Mouse (Mus musculus): ENCODE data around the gene Zfhx3. TPM values are rescaled to one million over a fixed set of nuclear protein-coding genes. Genes with fewer than 3 reads are reported as not detected.

The Zfhx3 gene
- polyA plus RNA-seq, 2 experiments = 0.25 to 0.65 TPM

- H3K4me3 ChIP-seq (ENCODE audit: insufficient read depth in 1 of 2, low read depth in 2 of 2, low read length in 2 of 2) = no peak overlapping the region
- H3K27me3 ChIP-seq (ENCODE audit: control insufficient read depth, insufficient read depth, low read length) = no peaks in the 10 kb centered on the region
- no peak overlapping the region for H3K9ac ChIP-seq (replicated peaks)
- no peaks in the 10 kb centered on the region for H3K9me3 ChIP-seq (ENCODE audit: control insufficient read depth, low read length)
- TF ChIP-seq EP300 (IDR thresholded peaks at IDR 0.05; ENCODE audit: low read depth) = no peak
- no peak for TF ChIP-seq CTCF (IDR thresholded peaks at IDR 0.05; ENCODE audit: low read depth)
- H3K4me2 ChIP-seq (ENCODE audit: low read depth) = no peak overlapping the region
- WGBS (ENCODE audit: insufficient replicate concordance) = 76% methylated on average over 9 of the region's 9 CpGs
- H3K36me3 ChIP-seq (replicated peaks; ENCODE audit: control insufficient read depth, insufficient read depth, low read depth) = no peaks in the 10 kb centered on the region
- no peak overlapping the region for H3K27ac ChIP-seq
- no peak for ATAC-seq (ENCODE audit: insufficient read depth)
- no peak for DNase-seq (ENCODE audit: low read depth in 3 of 3, low spot score in 3 of 3)
- H3K4me1 ChIP-seq (replicated peaks; ENCODE audit: control insufficient read depth in 2 of 2, insufficient read depth in 2 of 2, low read length in 1 of 2) = 0 out of 4 replicates have a peak, but pooled peaks cover 0 to 3% of the 10 kb centered on the region in 2 experiments
These were observed 420.0 kb downstream of the Zfhx3 start for GRCm38 (mm10) chr8:108362421-108362820.

- no peak for ATAC-seq (ENCODE audit: insufficient read depth)
- 7% methylated on average over 5 of the region's 5 CpGs for WGBS (ENCODE audit: insufficient replicate concordance)
- Histone ChIP-seq H3K4me3 (ENCODE audit: insufficient read depth in 1 of 2, low read depth in 2 of 2, low read length in 2 of 2) (no peak overlapping the region), H3K36me3 (replicated peaks; ENCODE audit: control insufficient read depth, insufficient read depth, low read depth) (no peaks in the 10 kb centered on the region), H3K9ac (replicated peaks) (no peak overlapping the region), H3K9me3 (ENCODE audit: control insufficient read depth, low read length) (no peaks in the 10 kb centered on the region), H3K27ac (no peak overlapping the region), H3K4me2 (ENCODE audit: low read depth) (no peak overlapping the region), H3K27me3 (ENCODE audit: control insufficient read depth, insufficient read depth, low read length) (no peaks in the 10 kb centered on the region), H3K4me1 (replicated peaks; ENCODE audit: control insufficient read depth in 2 of 2, insufficient read depth in 2 of 2, low read length in 1 of 2) (0 out of 4 replicates have a peak, but pooled peaks cover 0 to 3% of the 10 kb centered on the region in 2 experiments)
- no peak for DNase-seq (ENCODE audit: low read depth in 3 of 3, low spot score in 3 of 3)
- TF ChIP-seq CTCF (IDR thresholded peaks at IDR 0.05; ENCODE audit: low read depth) (no peak), EP300 (IDR thresholded peaks at IDR 0.05; ENCODE audit: low read depth) (no peak)
These were observed 421.0 kb downstream of the Zfhx3 start for GRCm38 (mm10) chr8:108363435-108363834.

GRCm38 (mm10) chr8:108363856-108364255 lies 421.4 kb downstream of the Zfhx3 start:
- H3K27me3 ChIP-seq (ENCODE audit: control insufficient read depth, insufficient read depth, low read length) = no peaks in the 10 kb centered on the region
- no peaks in the 10 kb centered on the region for H3K9me3 ChIP-seq (ENCODE audit: control insufficient read depth, low read length)
- no peak overlapping the region for H3K27ac ChIP-seq
- no peak for ATAC-seq (ENCODE audit: insufficient read depth)
- H3K9ac ChIP-seq (replicated peaks) = no peak overlapping the region
- no peaks in the 10 kb centered on the region for H3K36me3 ChIP-seq (replicated peaks; ENCODE audit: control insufficient read depth, insufficient read depth, low read depth)
- no peak for TF ChIP-seq EP300 (IDR thresholded peaks at IDR 0.05; ENCODE audit: low read depth)
- no peak for TF ChIP-seq CTCF (IDR thresholded peaks at IDR 0.05; ENCODE audit: low read depth)
- WGBS (ENCODE audit: insufficient replicate concordance) = 35% methylated on average over 8 of the region's 8 CpGs
- DNase-seq (ENCODE audit: low read depth in 3 of 3, low spot score in 3 of 3) = no peak
- no peak overlapping the region for H3K4me2 ChIP-seq (ENCODE audit: low read depth)
- no peak overlapping the region for H3K4me3 ChIP-seq (ENCODE audit: insufficient read depth in 1 of 2, low read depth in 2 of 2, low read length in 2 of 2)
- 0 out of 4 replicates have a peak, but pooled peaks cover 0 to 3% of the 10 kb centered on the region in 2 experiments for H3K4me1 ChIP-seq (replicated peaks; ENCODE audit: control insufficient read depth in 2 of 2, insufficient read depth in 2 of 2, low read length in 1 of 2)

GRCm38 (mm10) chr8:108369081-108369480 lies 426.6 kb downstream of the Zfhx3 start:
- Histone ChIP-seq H3K27ac (no peak overlapping the region), H3K4me1 (replicated peaks; ENCODE audit: control insufficient read depth in 2 of 2, insufficient read depth in 2 of 2, low read length in 1 of 2) (no peaks in the 10 kb centered on the region), H3K9ac (replicated peaks) (no peak overlapping the region), H3K9me3 (ENCODE audit: control insufficient read depth, low read length) (no peaks in the 10 kb centered on the region), H3K36me3 (replicated peaks; ENCODE audit: control insufficient read depth, insufficient read depth, low read depth) (no peaks in the 10 kb centered on the region), H3K27me3 (ENCODE audit: control insufficient read depth, insufficient read depth, low read length) (no peaks in the 10 kb centered on the region), H3K4me3 (ENCODE audit: insufficient read depth in 1 of 2, low read depth in 2 of 2, low read length in 2 of 2) (no peak overlapping the region), H3K4me2 (ENCODE audit: low read depth) (no peak overlapping the region)
- TF ChIP-seq EP300 (IDR thresholded peaks at IDR 0.05; ENCODE audit: low read depth) = no peak
- TF ChIP-seq CTCF (IDR thresholded peaks at IDR 0.05; ENCODE audit: low read depth) = no peak
- no peak for DNase-seq (ENCODE audit: low read depth in 3 of 3, low spot score in 3 of 3)
- WGBS (ENCODE audit: insufficient replicate concordance) = 41% methylated on average over 6 of the region's 6 CpGs
- no peak for ATAC-seq (ENCODE audit: insufficient read depth)

- no peak for DNase-seq (ENCODE audit: low read depth in 3 of 3, low spot score in 3 of 3)
- Histone ChIP-seq H3K9ac (replicated peaks) (no peak overlapping the region), H3K36me3 (replicated peaks; ENCODE audit: control insufficient read depth, insufficient read depth, low read depth) (no peaks in the 10 kb centered on the region), H3K4me3 (ENCODE audit: insufficient read depth in 1 of 2, low read depth in 2 of 2, low read length in 2 of 2) (no peak overlapping the region), H3K4me2 (ENCODE audit: low read depth) (no peak overlapping the region), H3K27ac (no peak overlapping the region), H3K9me3 (ENCODE audit: control insufficient read depth, low read length) (no peaks in the 10 kb centered on the region), H3K4me1 (replicated peaks; ENCODE audit: control insufficient read depth in 2 of 2, insufficient read depth in 2 of 2, low read length in 1 of 2) (no peaks in the 10 kb centered on the region), H3K27me3 (ENCODE audit: control insufficient read depth, insufficient read depth, low read length) (no peaks in the 10 kb centered on the region)
- TF ChIP-seq EP300 (IDR thresholded peaks at IDR 0.05; ENCODE audit: low read depth) (no peak), CTCF (IDR thresholded peaks at IDR 0.05; ENCODE audit: low read depth) (no peak)
- WGBS (ENCODE audit: insufficient replicate concordance) = 73% methylated on average over 6 of the region's 6 CpGs
- ATAC-seq (ENCODE audit: insufficient read depth) = no peak
These were observed 428.3 kb downstream of the Zfhx3 start for GRCm38 (mm10) chr8:108370731-108371130.

Data from liver, embryonic 14.5 days (tissue).